Mouse (Mus musculus) liver, embryonic 14.5 days (tissue): ENCODE results near the gene Fam81a.

ENCODE experiments used
- CTCF ChIP-seq: IDR thresholded peaks from 2 replicates; pipeline ENCODE4 v1.5.1; 2016; ENCODE audit warnings: antibody characterized with exemption, low read depth, control low read depth
- EP300 ChIP-seq: IDR thresholded peaks from 2 replicates; pipeline ENCODE4 v1.6.1; 2016; ENCODE audit warnings: antibody characterized with exemption, low read depth

- TF ChIP-seq EP300, result no peak
- TF ChIP-seq CTCF, result no peak
Measured at GRCm38 (mm10) chr9:70138511-70138910, 3.8 kb downstream of the Fam81a start.
